Mouse (Mus musculus) heart, adult 2 months (tissue): ENCODE results near the gene Zfp185.

Source experiments
- CTCF ChIP-seq: fragments of 200-600 bp; IDR thresholded peaks from 2 replicates; pipeline ENCODE4 v1.8.1; 2022; ENCODE audit warnings: antibody characterized with exemption, mild to moderate bottlenecking, moderate library complexity
- EP300 ChIP-seq: fragments of 200-500 bp; IDR thresholded peaks from 2 replicates; pipeline ENCODE4 v1.6.1; 2011; ENCODE audit warnings: low read depth, low read length, control low read depth; ENCODE audit not compliant: insufficient read depth
- POLR2A ChIP-seq: fragments of 200-500 bp; IDR thresholded peaks from 2 replicates; pipeline ENCODE4 v1.6.1; 2011; ENCODE audit warnings: mild to moderate bottlenecking, low read depth, low read length, control low read depth; ENCODE audit not compliant: insufficient read depth

GRCm38 (mm10) chrX:73012846-73013245, 25.7 kb downstream of the Zfp185 start:
- TF ChIP-seq CTCF (no peak), EP300 (no peak), POLR2A (no peak)
